Mouse (Mus musculus) MEL (cell line): ENCODE measurements around the gene Rtn3.

Experiments used
- MYB ChIP-seq: IDR thresholded peaks from 2 replicates; pipeline ENCODE4 v1.6.1; 2011; ENCODE audit warnings: mild to moderate bottlenecking, low read depth, low read length, improper control_type of control experiment
- MYC ChIP-seq: IDR thresholded peaks from 2 replicates; pipeline ENCODE4 v1.6.1; 2011; ENCODE audit warnings: low read depth, mild to moderate bottlenecking, low read length, improper control_type of control experiment, moderate library complexity
- UBTF ChIP-seq: IDR thresholded peaks from 2 replicates; pipeline ENCODE4 v1.6.1; 2012; ENCODE audit warnings: low read depth, mild to moderate bottlenecking, inconsistent platforms, low read length, improper control_type of control experiment, moderate library complexity, borderline replicate concordance; ENCODE audit not compliant: insufficient read depth

DNA sequence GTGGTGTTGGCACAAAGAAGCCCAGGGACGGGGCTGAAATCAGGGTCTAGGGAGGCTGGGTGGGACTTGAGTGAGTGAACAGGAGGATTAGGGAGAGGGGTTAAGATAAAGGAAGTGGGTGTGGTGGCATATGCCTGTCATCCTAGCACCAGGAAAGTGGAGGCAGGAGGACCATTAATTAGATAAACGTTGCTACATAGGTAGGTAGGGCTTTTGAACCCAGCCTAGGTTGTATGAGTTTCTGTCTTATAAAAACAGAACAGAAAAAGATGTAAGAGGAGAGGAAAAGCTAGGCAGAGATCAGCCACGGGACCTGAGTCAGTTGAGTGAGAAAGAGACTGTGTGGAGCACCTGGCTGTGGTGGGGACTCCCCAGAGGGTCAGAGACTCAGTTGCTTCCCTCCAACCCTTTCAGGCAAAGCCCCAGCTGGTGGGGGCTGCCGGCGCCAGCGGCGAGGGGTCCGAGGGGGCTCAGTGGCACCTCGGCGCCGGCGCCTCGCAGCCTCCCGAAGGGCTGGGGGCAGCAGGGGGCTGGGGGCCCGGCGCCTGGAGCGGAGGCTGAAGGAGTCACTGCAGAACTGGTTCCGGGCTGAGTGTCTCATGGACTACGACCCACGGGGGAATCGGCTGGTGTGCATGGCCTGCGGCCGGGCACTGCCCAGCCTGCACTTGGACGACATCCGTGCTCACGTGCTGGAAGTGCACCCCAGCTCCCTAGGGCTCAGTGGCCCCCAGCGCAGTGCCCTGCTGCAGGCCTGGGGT, 62.1 kb downstream of the Rtn3 start:
- TF ChIP-seq UBTF (no peak), MYB (no peak), MYC (no peak)
